Mouse (Mus musculus) spleen, adult 12 weeks (tissue): ENCODE data around the gene Ablim1.
A peak's percentile ranks its signal among the peaks of the same experiment; 100 is the strongest.

Source experiments
- DNase-seq: peaks from one replicate; pipeline ENCODE4 v3.0.0; 2022; ENCODE audit warnings: low spot score

The Ablim1 gene

DNA sequence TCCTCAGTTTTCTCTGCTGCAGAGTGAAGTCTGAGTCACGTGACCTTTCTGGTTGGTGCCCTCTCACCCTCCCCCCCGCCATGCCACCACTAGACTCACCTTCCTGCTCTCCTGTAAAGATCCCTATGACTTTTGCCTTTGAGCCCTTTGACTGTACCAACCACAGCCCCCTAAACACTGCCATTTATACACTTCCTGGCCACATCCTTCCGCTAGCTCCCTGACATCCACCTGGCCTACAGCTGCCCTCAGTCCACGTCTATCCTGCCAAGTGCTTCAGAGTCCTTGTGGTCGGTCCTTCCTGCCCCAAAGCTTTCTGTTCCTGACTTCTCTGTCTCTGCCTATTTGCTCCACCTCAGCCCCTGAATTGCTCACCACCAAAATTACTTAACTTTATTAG, 29.1 kb upstream of the Ablim1 start:
- no peak for DNase-seq

DNA sequence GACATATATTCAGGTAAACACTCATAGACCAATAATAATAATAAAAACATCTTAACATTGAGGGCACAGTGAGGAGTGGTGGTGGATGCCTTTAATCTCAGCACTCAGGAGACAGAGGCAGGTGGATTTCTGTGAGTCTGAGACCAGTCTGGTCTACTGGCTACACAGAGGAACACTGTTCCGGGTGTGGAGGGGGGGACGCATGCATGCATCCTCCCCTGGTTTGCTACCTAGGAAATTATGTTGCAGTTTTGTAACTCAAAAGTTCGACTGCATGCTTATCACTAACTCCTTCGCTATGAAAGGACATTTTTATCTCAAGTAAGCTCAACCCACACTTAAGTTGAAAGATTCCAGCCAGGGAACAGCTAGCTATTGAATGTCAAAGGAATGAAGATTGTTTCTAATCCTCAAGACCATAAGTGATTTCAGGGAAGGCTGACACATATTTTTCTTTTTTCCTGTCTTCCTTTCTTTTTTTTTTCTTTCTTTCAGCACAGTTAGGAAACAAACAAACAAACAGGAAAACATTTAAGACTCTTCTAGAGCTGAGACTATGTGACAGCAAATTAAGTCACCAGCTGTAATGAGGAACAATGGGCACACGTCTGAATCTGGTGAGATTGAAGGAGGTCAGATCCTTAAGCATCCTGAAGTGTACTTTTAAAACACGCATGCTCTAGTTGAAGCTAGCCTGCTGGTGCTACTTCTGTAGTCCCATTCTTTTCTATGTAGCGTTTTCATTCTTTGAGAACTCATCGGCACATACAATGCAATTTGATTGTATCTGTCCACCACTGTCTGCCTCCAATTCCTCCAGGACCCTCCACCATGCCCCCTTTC, 26.4 kb upstream of the Ablim1 start:
- DNase-seq, result no peak

- DNase-seq, result no peak
These were observed 24.7 kb upstream of the Ablim1 start for GRCm38 (mm10) chr19:57339281-57339864.

DNA sequence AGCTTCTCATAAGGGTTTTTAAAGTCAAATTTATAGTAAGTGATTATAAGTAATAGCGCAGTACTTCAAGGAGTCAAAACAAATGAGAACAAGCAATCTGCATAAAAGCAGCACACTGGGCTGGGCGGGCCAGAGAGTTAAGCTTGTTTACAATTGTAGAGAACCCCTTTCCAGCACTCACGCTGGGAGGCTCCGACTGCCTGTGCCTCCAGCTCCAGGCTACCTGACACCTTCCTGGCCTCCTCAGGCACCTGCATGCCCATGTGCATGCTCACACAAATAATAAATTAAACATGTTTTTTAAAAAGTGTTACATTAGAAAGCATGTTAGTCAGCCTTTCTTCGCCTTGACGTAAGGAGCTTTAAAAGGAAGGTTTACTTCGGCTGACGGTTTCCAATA, 20.4 kb upstream of the Ablim1 start:
- no peak for DNase-seq

DNA sequence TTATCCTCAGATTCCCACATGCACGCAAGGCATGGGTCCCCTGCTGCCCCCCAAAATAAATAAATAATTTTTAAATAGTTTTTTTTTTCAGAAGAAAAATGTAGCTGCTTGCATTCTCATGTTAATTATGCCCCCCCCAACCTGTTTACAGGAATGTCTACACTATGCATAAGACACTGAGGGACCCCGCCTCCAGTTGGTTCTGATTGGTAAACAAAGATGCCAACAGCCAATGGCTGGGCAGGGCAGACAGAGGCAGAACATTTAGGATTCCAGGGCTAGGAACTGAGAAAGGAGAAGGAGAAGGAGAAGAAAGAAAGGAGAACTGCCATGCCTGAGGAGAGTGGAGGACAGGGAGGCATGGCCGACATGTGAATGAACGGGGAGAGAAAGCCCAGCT, 18.6 kb upstream of the Ablim1 start:
- DNase-seq, result no peak

GRCm38 (mm10) chr19:57331237-57331636, 16.5 kb upstream of the Ablim1 start:
- DNase-seq, result no peak

DNA sequence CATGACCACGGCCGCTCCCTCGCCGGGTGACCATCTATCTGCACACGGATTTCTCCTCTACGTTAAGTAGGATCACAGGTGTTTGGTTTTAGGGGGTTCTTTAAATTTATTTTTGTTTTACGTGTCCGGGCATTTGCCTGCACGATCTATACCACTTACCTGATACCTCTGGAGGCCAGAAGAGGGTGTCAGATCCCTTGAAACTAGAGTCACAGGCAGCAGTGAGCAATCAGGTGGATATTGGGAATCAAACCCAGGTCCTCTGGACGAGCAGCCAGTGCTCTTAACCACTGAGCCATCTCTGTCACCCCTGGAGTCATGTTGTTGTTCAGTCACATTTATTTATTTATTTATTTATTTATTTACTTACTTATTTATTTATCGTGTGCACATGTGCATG, 15.6 kb upstream of the Ablim1 start:
- DNase-seq, result no peak

- DNase-seq, result peak; percentile 11
These were observed 14.1 kb upstream of the Ablim1 start for GRCm38 (mm10) chr19:57328792-57329191.

DNA sequence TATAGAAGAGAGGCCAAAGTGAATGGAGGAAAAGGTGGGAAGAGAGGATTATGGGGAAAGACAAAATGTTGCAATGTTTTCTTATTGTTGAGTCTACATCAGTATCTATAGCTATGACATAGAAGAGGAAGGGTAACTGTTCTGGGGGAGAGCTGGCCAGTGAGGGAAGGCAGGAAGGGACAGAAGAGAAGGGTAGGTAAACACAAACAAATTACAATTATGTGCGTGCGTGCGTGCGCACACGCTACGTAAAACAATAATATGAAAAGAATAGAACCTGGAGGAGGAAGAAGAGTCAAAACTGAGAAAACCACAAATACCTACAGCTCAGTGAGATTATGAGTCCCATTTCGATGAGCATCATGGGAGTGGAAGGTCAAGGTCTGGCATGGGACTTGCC, 13.6 kb upstream of the Ablim1 start:
- DNase-seq, result no peak

DNA sequence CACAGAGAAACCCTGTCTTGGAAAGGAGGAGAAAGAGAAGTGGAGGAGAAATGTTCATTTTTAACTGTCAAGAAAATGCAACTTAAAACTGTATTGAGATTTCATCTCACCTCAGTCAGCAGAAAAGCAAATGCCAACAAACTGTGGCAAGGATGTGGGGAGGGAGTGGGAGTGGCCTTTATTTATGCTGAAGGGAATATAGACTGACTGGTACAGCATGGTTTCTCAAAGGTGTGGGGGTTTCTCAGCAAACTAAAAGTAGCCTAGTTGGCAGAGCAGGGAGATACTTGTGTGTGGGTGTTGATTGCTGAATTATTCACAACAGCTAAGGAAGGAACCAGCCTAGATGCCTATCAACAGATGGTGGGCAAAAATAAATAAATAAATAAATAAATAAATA, 13.0 kb upstream of the Ablim1 start:
- DNase-seq, result no peak

DNA sequence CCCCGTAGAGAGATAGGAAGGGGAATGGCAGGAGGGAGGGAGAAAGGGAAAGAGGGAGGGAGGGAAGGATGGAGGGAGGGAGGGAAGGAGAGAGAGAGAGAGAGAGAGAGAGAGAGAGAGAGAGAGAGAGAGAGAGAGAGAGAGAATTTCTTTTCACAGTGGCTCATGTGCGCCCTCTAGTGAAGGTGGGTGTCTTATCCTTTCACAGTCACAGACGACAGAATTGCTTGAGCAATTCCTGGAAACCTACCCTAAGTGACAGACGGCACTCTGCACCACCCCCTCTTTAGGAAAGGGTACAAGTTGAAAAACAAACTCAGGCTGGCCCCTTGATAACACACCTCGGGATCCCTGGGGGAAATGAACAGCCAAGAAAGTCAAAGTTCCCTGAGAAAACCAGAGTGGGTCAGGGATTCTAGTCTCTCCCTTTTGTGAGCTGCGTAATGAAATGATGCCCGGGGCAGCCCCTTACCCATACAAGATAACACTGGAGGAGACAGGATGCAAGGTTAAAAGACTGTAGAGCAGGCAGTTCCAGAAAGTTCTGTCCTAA, 11.1 kb upstream of the Ablim1 start:
- peak; percentile 16 for DNase-seq

- DNase-seq, result no peak
These were observed 8.4 kb upstream of the Ablim1 start for GRCm38 (mm10) chr19:57323087-57323486.

- DNase-seq, result no peak
These were observed 7.8 kb upstream of the Ablim1 start for GRCm38 (mm10) chr19:57322491-57322890.

DNA sequence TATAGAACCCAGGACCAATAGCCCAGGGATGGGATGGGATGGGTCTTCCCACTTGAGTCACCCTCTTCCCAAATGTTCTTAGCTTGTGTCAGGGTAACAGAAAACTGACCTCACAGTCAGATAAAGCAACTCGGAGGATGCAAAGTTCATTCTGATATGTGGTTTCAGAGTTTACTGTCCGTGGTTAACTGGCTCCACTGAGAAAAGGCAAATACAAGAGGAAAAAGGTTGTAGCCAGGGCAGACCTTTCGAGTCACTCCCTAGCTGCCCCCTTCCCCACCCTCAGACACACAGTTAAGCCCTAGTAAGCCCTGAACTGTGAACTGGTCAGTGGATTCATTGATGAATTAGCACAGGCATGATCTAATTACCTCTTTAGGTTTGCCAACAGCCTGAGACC, 7.1 kb upstream of the Ablim1 start:
- no peak for DNase-seq

- no peak for DNase-seq
These were observed 6.1 kb upstream of the Ablim1 start for GRCm38 (mm10) chr19:57320656-57321382.

GRCm38 (mm10) chr19:57316597-57316996, 1.9 kb upstream of the Ablim1 start:
- DNase-seq, result no peak

- no peak for DNase-seq
These were observed 370 bp upstream of the Ablim1 start for GRCm38 (mm10) chr19:57315013-57315565.

DNA sequence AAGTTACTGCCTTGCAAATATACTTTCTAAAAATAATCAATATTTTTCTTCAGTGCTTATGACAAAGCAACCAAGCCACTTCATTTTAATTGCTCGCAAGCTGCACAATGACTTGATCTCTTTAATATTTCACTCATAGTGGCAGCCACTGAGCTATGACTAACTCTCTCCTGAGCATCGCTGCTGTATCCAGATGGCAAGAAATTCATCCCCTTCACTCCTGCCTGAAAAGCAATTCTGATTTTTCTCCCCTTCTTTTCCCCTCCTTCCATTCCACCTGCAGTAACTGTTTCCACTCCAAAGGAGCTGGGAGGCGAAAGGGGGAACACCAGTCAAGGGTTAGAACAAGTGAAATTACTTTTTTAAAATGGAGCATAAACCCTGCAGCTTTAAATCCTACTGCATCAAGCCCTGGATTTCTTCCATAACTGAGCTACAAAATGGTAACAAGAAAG, 801 bp downstream of the Ablim1 start:
- no peak for DNase-seq

GRCm38 (mm10) chr19:57313226-57313625, 1.5 kb downstream of the Ablim1 start:
- DNase-seq, result no peak

DNA sequence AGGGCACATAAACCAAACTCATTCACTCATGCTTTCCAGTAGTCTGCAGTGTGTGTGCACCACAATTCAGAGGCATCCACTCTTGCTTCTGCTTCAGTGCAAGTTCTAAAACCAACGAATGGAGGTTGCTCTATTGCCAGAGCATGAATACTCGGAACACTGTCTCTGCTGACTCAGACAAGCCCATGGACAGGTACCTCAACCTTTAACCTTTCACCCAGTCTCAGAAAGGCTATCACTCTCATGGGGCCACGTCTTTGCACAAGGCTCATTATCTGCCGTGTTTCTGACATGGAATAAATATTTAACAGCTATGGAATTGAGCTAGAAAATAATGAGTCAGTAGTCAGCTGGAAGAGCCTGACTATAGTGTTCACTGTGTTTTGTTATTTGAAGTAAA, 4.7 kb downstream of the Ablim1 start:
- no peak for DNase-seq

DNA sequence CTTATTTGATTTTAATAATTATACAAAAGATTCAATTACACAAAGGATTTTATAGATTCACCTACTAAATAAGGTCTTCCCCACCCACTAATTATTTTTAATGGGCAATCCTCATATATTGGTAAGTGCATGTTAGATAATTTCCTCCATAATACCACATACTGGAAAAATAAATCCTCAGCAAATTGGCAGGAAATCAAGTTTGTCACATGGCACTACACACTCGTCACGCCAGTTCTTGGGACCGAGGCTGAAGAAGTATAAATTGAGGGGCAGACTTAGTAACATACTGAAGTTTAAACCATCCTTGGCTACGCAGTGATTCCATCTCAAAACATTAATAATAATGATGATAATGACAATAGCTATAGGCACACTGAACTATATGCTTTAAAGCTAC, 8.1 kb downstream of the Ablim1 start:
- DNase-seq, result no peak

DNA sequence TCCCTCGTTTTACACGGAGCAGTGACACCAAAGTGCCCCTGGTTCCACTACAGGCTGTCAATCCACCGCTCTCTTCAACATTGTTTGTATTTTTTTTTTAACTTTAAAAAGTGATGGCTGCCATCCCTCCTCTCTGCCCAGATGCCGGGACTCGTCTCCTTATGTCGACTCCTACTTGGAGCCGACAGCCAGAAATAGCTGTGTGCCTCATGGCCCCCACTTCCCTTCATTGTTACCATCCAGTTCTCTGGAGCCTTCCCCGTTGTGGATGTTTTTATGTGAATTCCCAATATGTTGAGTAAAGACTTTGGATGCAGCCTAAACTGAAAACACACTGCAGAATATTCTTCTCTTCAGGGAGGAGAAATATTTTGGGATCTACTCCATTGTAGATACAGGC, 8.7 kb downstream of the Ablim1 start:
- DNase-seq, result no peak
